Mouse (Mus musculus): ENCODE data around the gene Sdr42e1. TPM values are rescaled to one million over a fixed set of nuclear protein-coding genes. Genes with fewer than 3 reads are reported as not detected.
A peak's percentile ranks its signal among the peaks of the same experiment; 100 is the strongest.

Gene Sdr42e1
- polyA plus RNA-seq, 1 experiment from 2014 or later: 3.5 TPM

DNA sequence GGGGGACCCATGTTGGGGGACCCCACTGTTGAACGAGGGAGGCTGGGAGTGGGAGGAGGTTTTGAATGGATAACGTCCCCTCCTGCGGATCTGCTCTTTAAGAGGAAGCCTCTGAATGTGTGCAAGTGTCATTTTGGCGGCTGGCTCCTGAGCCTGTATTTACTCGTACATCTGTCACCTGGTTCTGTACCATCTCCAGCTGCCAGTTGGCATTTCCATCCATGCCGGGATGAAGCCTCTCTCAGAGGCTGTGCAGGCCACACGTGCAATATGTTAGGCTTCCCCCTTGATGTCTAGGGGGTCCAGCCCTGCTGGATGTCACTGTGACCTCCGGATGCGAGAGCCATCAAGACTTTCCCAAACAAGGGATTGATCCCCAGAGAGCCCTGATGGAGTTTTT is 46.4 kb downstream of the Sdr42e1 start:
- ATAC-seq (replicated peaks; ENCODE audit: low FRiP score, low read depth) (no peak), DNase-seq (ENCODE audit: low spot score) (no peak)
- no peaks in the 10 kb centered on the region for H3K4me1 ChIP-seq (replicated peaks; ENCODE audit: insufficient read depth, low read length)
- H3K27me3 ChIP-seq (ENCODE audit: insufficient read depth, low read length): no peaks in the 10 kb centered on the region
- H3K4me2 ChIP-seq (ENCODE audit: low read length): no peak overlapping the region
- H3K36me3 ChIP-seq (ENCODE audit: insufficient read depth, low read length): no peaks in the 10 kb centered on the region
- H3K4me3 ChIP-seq (replicated peaks; ENCODE audit: low read depth, low read length): no peak overlapping the region
- TF ChIP-seq CTCF (IDR thresholded peaks at IDR 0.05; ENCODE audit: low read depth): no peak
- H3K27ac ChIP-seq: no peak overlapping the region
- H3K9ac ChIP-seq (ENCODE audit: low read depth, low read length): no peak overlapping the region
- no peaks in the 10 kb centered on the region for H3K9me3 ChIP-seq (replicated peaks; ENCODE audit: low read length)
- WGBS: 66% methylated on average over 9 of the region's 9 CpGs

- Histone ChIP-seq H3K4me2 (ENCODE audit: low read length) (no peak overlapping the region), H3K9ac (ENCODE audit: low read depth, low read length) (no peak overlapping the region), H3K36me3 (ENCODE audit: insufficient read depth, low read length) (no peaks in the 10 kb centered on the region), H3K27me3 (ENCODE audit: insufficient read depth, low read length) (no peaks in the 10 kb centered on the region), H3K4me3 (replicated peaks; ENCODE audit: low read depth, low read length) (no peak overlapping the region), H3K4me1 (replicated peaks; ENCODE audit: insufficient read depth, low read length) (no peaks in the 10 kb centered on the region), H3K27ac (no peak overlapping the region), H3K9me3 (replicated peaks; ENCODE audit: low read length) (no peaks in the 10 kb centered on the region)
- ATAC-seq (replicated peaks; ENCODE audit: low FRiP score, low read depth) (no peak), DNase-seq (ENCODE audit: low spot score) (peak; percentile 87)
- WGBS: 63% methylated on average over 10 of the region's 14 CpGs
- peak; percentile 85 for TF ChIP-seq CTCF (IDR thresholded peaks at IDR 0.05; ENCODE audit: low read depth)
These were observed 47.2 kb downstream of the Sdr42e1 start for GRCm38 (mm10) chr8:117626040-117626838.

DNA sequence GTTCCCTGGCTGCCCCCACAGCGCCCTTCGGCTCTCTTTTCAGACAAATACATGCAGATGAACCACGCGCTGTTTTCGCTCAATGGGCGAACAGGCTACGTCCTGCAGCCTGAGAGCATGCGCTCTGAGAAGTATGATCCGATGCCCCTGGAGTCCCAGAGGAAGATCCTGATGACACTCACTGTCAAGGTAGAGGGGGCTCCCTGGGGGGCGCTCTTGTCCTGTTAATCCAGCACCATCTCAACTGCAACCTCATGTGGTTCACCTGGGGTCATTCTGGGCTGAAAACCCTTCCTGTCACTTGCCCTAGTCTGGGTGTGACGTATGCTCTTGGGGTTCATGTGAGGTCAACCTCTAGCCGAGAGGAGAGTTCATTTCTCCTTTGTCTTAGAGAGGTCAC is 60.6 kb downstream of the Sdr42e1 start:
- Histone ChIP-seq H3K4me2 (ENCODE audit: low read length) (no peak overlapping the region), H3K27ac (no peak overlapping the region), H3K4me3 (replicated peaks; ENCODE audit: low read depth, low read length) (no peak overlapping the region), H3K4me1 (replicated peaks; ENCODE audit: insufficient read depth, low read length) (no peaks in the 10 kb centered on the region), H3K9ac (ENCODE audit: low read depth, low read length) (no peak overlapping the region), H3K27me3 (ENCODE audit: insufficient read depth, low read length) (no peaks in the 10 kb centered on the region), H3K9me3 (replicated peaks; ENCODE audit: low read length) (no peaks in the 10 kb centered on the region; the same call in 1 of the 2 replicates), H3K36me3 (ENCODE audit: insufficient read depth, low read length) (no peaks in the 10 kb centered on the region)
- TF ChIP-seq CTCF (IDR thresholded peaks at IDR 0.05; ENCODE audit: low read depth): no peak
- no peak for ATAC-seq (replicated peaks; ENCODE audit: low FRiP score, low read depth)
- no peak for DNase-seq (ENCODE audit: low spot score)
- WGBS: 83% methylated on average over 12 of the region's 12 CpGs

Other genes with a start within 250 kb of the Sdr42e1 start
- gene Plcg2, start 175.4 kb downstream of the Sdr42e1 start, polyA plus RNA-seq (2015; fragmentation: Nextera tagmentation; extraction: Ambion mirVana): 7.3 and 8.0 TPM in 2 replicates
- gene Hsd17b2, start 28.2 kb upstream of the Sdr42e1 start, polyA plus RNA-seq (2015; fragmentation: Nextera tagmentation; extraction: Ambion mirVana): 23.0 and 29.2 TPM in 2 replicates
- gene Mphosph6, start 128.3 kb upstream of the Sdr42e1 start, polyA plus RNA-seq (2015; fragmentation: Nextera tagmentation; extraction: Ambion mirVana): 62.2 and 65.3 TPM in 2 replicates